Mouse (Mus musculus) frontal cortex, postnatal 25 days (tissue): Measurements from ENCODE around the gene Spats2.
"Not testable (repeated sequence)": the region's sequence is repeated elsewhere in the genome, so short reads cannot be mapped to it uniquely, and the experiment has no call there.

Experiments
- DNase-seq, 2 experiments: peaks; one replicate each; pipeline ENCODE4 v3.0.0; 2022; ENCODE audit warnings: low spot score in 2 of 2

The Spats2 gene

DNA sequence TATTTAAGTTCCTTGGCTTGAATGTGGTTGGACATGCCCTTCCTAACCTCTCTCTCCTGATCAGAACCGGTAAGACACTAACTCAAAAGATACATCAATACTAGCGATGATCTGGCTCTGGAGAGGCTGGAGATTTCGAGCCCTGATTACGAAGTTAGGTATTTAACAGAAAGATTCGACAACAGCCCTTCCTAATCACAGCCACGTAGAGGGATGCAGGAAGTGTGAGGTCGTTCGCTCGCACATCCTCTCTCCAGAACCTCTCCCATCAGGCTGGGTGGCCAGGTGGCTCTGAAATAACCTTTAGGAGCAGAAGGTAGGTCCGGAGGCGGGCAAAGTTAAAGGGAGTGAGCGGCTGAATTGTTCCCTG, at the start of gene Spats2:
Gene Spats2, plus strand, starts transcription at position 206 of the 370 bp plus-strand sequence.
- no peak for DNase-seq

DNA sequence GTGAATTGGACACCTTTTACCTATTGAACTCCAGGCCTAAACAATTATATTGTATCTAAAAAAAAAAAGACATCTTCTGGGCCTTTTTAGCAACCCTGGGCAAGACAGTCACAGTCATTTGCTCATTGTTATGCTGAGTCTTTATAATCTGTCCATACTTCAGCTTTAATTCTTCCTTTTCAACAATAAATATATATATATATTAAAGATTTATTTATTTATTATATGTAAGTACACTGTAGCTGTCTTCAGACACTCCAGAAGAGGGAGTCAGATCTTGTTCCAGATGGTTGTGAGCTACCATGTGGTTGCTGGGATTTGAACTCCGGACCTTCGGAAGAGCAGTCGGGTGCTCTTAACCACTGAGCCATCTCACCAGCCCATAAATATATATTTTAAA, 49.7 kb upstream of the Spats2 start:
- DNase-seq = not testable (repeated sequence)

DNA sequence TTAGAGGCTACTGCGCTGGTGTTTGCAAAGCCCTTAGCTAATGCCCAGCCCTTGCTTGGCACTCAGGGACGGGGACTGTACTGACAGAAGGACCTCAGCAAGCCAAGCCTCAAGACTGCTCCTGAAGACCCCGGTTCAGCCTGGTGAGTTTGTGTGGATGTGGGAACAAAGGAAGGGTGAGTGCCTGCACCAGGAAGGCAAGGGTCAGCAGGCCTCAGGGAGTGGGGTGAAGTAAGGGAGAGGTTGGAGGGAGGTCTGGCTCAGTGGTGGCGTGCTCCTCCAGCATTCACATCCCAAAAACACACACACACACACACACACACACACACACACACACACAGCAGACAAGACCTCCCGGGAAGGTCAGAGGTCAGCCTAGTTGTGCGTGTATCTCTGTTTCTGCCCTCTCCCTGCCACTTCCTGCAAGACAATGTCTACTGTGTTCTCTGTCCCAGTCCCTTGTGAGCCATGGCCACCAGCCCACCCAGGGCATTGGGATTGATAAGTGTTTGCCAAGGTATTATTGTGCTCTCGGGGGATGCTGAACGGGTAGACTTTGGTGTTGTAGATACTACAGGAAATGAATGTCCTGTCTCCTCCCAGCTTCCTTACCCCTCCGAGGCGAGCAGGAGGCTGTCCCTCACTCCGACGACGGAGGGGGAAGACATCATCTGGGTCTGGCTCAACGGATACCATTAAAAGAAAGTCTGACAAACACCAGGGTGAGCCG, 47.4 kb upstream of the Spats2 start:
- DNase-seq = no peak

DNA sequence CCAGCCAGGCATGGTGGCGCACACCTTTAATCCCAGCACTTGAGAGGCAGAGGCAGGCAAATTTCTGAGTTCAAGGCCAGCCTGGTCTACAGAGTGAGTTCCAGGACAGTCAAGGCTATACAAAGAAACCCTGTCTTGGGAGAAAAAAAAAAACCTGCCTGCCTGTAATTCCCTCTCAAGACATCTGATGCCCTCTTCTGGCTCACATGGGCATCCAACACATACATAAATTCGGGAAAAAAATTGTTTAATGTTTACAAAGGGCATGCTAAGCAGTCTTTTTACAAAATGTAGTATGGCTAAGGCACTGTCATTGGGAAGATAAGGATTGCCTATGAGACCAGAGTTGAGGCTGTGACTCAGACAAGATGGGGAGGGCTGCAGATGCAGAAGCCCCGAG, 45.9 kb upstream of the Spats2 start:
- DNase-seq = no peak

DNA sequence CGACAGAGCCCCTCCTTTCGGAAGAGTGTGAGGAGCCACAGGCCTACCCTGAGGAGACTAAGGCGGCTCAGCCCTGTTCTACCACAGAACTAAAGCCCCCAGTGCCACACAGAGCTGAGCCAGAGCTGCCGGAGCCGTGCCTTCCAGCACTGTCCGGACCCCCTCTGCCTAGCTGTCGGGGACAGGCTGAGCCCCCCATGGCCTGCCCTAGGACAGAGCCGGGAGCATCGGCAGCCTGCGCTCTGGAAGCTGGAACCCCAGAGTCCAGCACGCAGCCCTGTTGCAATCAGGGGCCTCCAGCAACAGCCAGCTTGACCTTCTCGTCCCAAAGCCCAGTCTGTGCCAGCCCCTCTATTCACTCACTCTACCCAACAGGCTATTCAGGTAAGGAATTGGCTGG, 43.4 kb upstream of the Spats2 start:
- DNase-seq = no peak

DNA sequence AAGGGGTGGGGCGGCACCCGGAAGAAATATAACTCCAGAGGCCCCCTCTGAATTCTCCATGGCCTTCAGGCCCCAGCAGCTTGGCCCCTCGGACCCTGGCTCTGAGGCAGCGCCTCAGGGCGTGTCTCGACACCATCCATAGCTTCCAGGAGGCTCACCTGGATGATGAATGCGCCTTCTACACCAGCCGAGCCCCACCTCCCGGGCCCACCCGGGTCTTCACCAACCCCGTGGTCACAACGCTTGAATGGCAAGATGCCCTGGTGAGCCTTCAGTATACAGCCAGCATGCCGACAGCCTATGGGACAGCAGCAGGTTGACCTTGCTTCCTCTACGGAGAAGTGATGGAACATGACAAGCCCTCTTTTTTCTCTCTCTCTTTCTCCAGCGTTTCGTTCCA, 42.9 kb upstream of the Spats2 start:
- DNase-seq = no peak

DNA sequence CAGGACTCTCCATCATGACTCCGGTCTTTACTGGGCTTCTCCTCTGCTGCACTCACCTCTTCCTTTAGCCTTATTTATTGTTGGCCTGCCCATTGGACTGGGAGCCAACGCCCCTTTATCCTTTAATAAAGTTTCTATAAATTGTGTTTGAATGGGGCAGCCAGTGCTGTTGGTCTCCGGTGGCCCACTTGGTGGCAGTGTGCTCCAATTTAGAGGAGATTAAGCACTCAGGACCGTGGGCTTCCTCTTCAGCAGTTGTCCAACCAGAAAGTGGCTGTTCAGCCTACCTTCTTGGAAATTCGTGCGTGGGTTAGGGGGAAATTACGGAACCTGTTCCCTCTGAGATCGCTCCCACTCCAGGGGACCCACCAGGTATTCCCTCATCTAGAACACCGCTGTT, 42.5 kb upstream of the Spats2 start:
- no peak for DNase-seq

DNA sequence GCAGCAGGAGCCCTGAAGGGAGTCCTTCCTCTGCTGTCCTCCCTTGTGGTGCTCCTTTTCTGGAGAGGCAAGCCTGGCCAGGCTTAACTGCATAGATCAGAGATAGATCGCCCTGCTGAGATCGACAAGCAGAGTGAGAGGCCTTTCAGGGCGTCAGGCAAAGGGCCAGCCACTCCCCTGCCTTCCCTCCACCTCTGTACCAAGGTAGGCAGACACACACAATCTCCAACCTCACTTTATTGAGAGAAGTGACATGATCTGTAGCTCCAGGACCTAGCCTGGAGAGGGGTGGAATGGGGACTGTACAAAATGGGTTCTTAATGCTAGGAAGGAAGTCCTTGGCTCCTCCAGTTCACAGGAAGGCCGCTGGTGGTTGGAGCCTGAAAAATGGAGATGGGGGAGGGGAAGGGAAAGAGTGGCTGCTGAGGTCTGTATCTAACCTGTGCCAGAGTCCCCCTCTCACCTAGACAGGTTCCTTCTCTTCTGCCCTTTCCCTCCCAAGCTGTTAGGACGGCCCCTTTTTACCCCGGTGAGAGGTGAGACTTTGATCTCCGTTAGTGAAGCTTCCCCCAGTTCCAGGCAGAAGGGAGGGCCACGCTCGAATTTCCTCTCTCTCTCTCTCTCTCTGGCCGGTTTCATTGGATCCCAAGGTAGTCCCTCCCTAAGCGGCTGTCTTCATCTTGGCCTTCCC, 41.7 kb upstream of the Spats2 start:
- DNase-seq = no peak

DNA sequence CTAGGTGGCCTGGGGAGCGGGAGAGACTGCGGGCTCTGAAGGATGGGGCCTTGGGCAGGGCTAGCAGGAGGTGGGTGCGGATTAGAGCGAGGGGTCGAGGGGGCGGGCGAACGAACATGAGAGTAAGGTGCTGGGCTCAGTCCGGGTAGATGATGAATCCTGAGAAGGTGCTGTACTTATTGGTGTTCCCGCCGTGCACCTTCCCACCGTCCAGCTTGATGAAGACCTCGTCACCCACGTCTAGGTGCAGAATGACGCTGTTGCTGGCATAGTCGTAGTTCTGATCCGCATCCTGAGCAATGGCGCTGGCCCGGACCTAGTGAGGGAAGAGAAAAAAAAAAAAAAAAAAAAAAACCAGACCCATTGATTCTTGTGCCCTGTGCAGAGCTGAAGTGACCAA, 41.1 kb upstream of the Spats2 start:
- no peak for DNase-seq

DNA sequence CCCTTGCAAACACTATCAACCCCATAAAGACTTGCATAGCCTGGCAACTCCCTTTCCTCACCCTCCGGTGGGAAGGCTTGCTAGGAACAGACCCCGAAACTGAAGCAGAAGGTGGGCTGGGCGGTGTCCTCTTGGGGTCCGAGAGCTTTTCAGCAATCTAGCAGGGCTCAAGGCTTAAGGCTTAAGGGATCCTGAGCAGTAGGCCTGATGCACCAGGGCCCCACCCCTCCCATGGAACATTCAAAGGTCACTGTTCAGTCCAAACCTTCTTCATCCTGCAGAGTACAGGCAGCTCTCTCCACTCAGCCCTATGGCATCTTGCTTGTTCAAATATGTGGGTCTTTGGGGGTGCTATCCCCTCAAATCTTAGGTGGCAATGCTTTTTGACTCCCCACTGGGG, 39.7 kb upstream of the Spats2 start:
- no peak for DNase-seq

DNA sequence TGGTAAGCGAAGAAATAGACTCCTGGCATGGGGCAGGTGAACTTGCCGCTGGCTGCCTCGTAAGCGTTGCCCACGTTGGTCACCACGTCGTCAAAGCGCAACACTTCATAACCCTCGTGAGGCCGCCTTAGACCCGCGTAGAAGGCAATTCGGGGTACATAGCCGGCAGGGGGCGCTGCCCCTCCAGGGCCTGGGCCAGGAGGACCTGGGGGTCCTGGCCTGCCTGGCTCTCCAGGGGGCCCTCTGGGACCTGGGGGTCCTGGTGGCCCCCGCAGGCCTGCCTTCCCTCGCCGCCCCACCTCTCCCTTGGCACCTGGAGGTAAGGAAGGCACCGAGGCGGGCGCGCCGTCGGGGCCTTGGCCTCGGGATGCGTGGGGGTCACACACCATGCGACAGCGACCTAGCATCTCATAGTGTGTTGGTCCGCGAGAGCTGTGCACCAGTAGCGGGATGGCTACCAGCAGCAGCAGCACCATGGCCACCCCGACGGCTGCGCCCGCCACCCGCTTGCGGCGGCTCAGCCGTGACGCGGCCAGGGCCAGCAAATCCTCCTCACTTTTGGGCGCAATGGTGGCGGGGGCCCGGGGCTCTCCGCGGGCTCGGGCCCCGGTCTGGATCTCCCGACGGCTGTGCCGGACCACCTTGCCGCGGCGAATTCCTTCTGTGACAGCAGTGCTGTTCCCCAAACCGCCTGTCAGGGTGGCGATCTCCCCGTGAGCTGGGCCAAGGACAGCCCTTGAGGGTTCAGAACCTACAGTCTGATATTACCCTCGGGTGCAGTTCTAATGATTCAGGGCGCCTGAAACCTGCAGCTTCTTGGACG, 38.3 kb upstream of the Spats2 start, which contains the start of gene C1ql4:
Gene C1ql4, minus strand, starts transcription at position 565 of the 823 bp plus-strand sequence.
- DNase-seq = no peak

DNA sequence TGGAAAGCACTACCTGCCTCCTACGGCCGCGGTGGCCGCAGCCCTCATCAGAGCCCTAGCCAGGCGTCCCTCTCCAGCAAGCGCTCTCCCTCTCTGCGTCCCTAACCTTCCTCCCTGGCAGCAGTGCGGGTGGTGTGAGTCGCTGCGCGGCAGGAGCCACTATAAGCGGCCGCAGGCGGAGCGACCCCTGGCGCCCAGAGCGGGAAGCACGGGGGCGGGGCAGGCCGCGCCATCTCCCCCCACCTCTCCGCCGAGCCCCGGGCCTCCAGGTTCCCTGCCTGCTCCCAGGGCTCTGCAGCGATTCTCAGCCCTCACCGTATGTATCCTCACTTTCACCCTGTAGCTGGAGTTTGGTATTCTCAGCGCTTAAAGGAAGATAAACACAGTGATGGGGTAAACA, 37.4 kb upstream of the Spats2 start:
- no peak for DNase-seq

DNA sequence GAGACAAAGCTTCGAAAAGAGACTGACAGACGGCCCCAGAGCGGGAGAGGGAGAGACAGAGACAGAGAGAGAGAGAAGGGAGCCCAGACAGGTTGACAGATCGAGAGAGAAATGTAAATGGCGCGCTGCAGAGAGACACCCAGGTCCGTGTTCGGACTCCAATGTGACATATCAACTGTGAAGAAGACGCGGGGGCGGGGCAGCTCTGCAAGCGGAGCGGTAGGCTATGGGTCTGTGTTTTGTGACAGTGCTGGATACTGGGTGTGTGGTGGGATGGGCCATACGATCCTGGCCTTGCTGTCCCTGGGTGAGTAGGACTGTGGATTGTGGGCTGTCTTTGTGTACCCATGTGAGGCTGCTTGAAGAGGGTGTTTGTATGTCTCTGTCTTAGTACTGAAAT, 36.6 kb upstream of the Spats2 start:
- DNase-seq = no peak

DNA sequence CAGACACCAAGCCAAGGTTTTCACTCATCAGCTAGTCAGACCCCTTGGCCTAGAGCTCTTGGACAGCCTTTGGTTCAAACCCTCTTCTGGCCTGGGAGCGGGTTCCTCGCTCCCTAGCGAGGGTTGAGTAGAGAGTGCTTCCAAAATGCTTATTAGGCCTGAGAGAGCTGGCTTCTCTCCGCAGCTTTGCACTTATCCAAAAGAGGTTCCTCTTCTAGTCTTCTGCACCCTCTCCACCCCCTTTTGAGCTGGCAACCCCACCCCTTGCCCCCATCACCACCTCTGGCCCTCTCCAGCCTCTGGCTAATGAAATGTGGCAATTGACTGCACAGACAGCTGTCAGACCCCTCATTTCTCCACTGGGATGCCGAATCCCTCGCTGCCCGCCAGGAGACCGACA, 32.8 kb upstream of the Spats2 start, which contains the start of gene Dnajc22:
Gene Dnajc22, plus strand, starts transcription at position 301 of the 400 bp plus-strand sequence.
- no peak for DNase-seq

DNA sequence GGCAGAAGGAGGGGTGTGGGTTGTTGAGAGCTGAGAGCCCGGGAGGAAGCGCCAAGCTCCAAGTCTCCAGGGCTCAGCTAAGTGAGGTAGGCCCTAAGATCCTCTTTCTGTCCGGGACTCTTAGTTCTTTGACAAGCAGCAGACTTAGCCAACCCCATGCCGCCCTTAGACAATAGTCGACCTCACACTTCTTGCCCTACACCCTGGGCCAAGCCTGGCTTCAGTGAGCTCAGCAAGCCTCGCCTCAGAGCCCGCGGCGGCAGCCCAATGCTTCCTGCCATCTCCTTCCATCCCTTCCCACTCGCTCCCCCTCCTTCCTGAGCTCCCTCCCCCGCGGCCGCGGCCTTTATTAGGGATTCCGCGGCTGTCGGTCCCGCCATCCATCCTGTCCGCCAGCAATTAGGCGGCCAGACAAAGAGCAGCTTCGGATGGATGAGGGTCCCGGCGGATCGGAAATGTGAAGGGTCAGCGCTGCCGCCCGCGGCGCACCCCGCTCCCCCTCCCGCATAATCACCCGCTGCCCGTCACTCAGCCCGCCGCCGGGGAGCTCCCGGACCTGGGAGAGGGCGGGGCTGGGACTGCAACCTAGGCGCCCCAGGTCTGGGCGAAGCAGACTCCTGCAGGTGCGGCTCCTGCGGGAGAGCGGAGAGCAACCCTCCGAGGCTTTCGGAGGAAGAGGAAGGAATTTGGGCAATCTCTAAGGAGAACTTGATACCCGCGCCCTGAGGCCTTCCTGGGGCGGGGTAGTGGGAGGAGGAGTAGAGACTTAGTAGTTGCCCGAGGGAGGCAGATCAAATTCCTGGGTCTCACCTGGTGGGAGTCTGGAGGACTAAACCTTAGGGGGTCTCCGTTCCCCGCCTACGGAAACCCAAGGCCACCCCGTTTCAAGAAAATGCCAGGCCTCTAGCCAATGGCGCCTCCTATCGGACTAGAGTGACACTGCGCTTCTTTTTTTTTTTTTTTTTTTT, 32.1 kb upstream of the Spats2 start:
- DNase-seq = no peak

DNA sequence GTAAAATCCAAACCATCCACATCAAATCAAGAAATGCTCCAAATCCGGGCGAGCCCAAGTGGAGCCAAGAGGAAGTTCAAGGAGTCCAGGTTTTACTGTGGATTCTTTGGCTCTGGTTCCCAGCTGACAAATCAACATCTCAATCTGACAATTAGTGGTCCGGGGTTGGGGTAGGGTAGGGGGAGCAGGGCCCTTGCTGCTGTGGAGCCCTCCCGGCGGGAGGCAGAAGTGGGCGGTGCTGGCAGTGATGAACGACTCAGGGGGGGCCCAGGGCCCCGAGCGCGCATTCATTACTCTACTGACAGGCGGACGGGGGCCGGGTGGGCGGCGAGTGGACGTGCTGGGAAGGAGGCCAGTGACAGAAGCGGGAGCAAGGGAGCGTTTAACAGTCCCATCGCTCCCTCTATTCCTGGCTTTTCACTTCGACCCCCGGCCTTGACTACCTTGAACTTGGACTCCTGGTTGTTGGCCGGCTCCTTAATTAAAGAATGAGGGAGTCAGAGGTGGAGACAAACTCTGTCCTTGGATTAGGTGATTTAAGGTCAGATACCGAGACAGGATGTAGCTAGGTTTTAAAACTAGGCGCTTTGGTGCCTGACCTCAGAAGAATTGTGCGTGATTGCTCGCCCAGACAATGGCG, 31.0 kb upstream of the Spats2 start:
- no peak for DNase-seq

DNA sequence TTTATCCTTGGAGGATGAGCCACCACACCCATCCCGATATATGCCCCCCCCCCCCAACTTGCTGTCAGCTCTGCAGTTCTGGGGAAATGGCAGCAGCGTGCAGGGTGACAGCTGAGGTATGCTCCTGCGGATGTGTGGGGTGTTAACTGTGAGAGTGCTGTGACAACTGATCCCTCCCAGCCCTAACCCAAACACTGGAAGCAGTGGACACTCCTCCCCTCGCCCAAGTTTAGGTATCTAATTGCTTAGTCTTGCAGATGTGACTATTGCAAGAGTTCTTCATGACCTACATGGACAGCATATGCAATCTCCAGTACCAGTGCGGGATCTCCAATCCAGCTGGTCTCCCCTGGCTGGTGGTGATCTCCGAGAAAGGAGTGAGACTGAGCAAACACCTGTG, 30.4 kb upstream of the Spats2 start:
- no peak for DNase-seq

DNA sequence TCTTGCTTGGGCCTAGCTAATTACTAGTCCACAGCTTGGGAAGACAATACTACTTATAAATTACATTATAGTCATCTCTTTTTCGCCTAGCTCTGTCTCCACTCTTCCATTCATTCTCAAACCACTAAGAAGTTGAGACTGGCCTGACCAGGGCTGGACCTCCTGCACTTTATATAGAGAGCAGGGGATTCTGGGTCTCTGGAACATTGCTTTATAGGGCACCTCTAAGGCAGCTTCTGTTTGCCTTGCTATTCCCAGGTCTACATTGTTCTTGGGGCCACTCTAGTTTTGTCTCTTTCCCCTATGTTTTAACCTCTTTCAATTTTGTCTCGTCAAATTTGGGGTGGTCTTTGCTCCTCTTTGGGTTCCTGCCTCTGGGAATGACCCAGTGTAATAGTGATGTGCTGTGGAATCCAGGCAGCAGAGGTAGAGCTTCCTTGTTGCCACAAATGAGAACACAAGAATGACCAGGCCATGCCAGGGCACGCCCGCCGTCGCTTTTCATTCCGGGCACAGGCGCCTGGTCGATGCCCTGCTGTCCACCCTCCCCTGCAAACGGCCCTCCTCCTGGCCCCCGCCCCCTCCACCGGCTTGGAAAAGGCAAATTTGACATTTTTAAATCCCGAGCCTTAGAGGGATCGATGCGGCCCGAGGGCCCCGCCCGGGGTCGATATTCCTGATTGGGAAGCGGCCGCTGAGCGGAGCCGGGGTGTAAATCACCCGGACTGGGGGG, 29.5 kb upstream of the Spats2 start:
- no peak for DNase-seq

DNA sequence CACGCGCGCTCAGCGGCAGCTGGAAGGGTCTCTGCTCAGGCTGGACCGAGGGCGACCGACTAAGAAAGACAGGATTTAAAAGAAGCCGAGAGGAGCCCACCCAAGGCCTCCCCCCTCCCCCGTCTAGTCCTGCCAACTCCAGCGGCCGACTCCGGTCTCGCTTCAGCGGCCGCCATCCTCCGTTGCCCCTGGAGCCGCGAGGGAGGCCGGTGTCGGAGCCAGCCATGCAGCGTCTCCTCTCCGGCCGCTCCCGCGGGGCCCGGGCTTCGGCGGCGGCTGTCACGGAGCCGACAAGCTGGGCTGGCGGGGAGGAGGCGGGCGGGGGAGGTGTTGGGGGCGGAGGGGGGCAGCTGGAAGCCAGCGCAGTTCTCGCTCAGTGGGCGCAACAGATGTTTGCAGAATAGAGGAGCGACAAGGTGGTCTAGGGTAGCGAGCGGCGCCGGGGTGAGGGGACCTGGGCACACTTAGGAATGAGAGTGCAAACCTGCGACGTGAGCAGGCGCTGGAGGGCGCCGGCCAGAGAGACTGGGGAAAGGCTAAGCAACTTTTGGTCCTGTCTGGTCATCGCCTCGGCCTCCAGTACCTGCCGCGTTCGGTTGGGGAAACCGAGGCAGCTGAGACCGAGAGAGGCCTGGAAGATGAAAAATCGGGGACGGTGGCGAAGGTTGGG, 28.8 kb upstream of the Spats2 start:
- no peak for DNase-seq
